Mouse (Mus musculus) myocyte (in vitro differentiated cells): ENCODE measurements at regions not wholly inside any gene's neighbourhood (a gene's known extent, or its start where the extent isn't known, plus 50 kb on each side); places are given as distances from the start of the nearest gene placed in this dataset.

Source experiments
- H3K27me3 ChIP-seq: one replicate; pipeline ENCODE4 v1.6.1; 2011; ENCODE audit not compliant: control insufficient read depth, insufficient read depth, insufficient read length
- H3K36me3 ChIP-seq: one replicate; pipeline ENCODE4 v1.6.1; 2011; ENCODE audit not compliant: control insufficient read depth, insufficient read depth
- H3K4me2 ChIP-seq: one replicate; pipeline ENCODE4 v1.6.1; 2011; ENCODE audit warnings: low read depth, control low read depth
- H3K4me3 ChIP-seq: one replicate; pipeline ENCODE4 v1.5.1; 2011; ENCODE audit warnings: mild to moderate bottlenecking, control low read depth, moderate library complexity
- H3K79me2 ChIP-seq: one replicate; pipeline ENCODE4 v1.6.1; 2011; ENCODE audit not compliant: control insufficient read depth, insufficient read depth
- H3ac ChIP-seq: one replicate; pipeline ENCODE4 v1.6.1; 2011; ENCODE audit not compliant: control insufficient read depth, insufficient read length
- CEBPB ChIP-seq: IDR thresholded peaks from 2 replicates; pipeline ENCODE4 v1.6.1; 2011; ENCODE audit warnings: mild to moderate bottlenecking, moderate library complexity; ENCODE audit not compliant: poor library complexity, insufficient read depth, severe bottlenecking
- E2F4 ChIP-seq: IDR thresholded peaks from one replicate; pipeline ENCODE4 v1.6.1; 2011; ENCODE audit warnings: mild to moderate bottlenecking, control low read depth, moderate library complexity; ENCODE audit not compliant: insufficient read depth
- MAX ChIP-seq: IDR thresholded peaks from one replicate; pipeline ENCODE4 v1.6.1; 2011; ENCODE audit warnings: low read depth, mild to moderate bottlenecking, control low read depth
- MYOD1 ChIP-seq, 3 experiments: IDR thresholded peaks; one replicate each; pipeline ENCODE4 v1.6.1; 2011; ENCODE audit warnings: control low read depth in 2 of 3, low read depth in 2 of 3, mild to moderate bottlenecking in 2 of 3, moderate library complexity in 1 of 3; ENCODE audit not compliant: insufficient read length in 2 of 3, control insufficient read depth in 1 of 3
- MYOG ChIP-seq, 3 experiments: IDR thresholded peaks; one replicate each; pipeline ENCODE4 v1.6.1; 2011; ENCODE audit warnings: control low read depth in 2 of 3, low read depth in 2 of 3, mild to moderate bottlenecking in 2 of 3; ENCODE audit not compliant: insufficient read length in 2 of 3, control insufficient read depth in 1 of 3, insufficient read depth in 1 of 3
- POLR2A ChIP-seq: IDR thresholded peaks from one replicate; pipeline ENCODE4 v1.6.1; 2011; ENCODE audit warnings: low read depth, mild to moderate bottlenecking, control low read depth, moderate library complexity; ENCODE audit not compliant: insufficient read length
- POLR2AphosphoS2 ChIP-seq: IDR thresholded peaks from one replicate; pipeline ENCODE4 v1.6.1; 2011; ENCODE audit warnings: low read depth, control low read depth; ENCODE audit not compliant: insufficient read length
- REST ChIP-seq: IDR thresholded peaks from one replicate; pipeline ENCODE4 v1.6.1; 2011; ENCODE audit warnings: mild to moderate bottlenecking, control low read depth, moderate library complexity; ENCODE audit not compliant: insufficient read depth, insufficient read length
- SRF ChIP-seq: IDR thresholded peaks from one replicate; pipeline ENCODE4 v1.6.1; 2011; ENCODE audit warnings: low read depth; ENCODE audit not compliant: control insufficient read depth, insufficient read length
- TCF12 ChIP-seq: IDR thresholded peaks from one replicate; pipeline ENCODE4 v1.6.1; 2011; ENCODE audit warnings: mild to moderate bottlenecking, control low read depth; ENCODE audit not compliant: poor library complexity, insufficient read depth, severe bottlenecking
- TCF3 ChIP-seq: IDR thresholded peaks from one replicate; pipeline ENCODE4 v1.6.1; 2011; ENCODE audit warnings: low read depth, control low read depth; ENCODE audit not compliant: insufficient read length
- USF1 ChIP-seq: IDR thresholded peaks from one replicate; pipeline ENCODE4 v1.6.1; 2011; ENCODE audit warnings: low read depth, mild to moderate bottlenecking, control low read depth, moderate library complexity

DNA sequence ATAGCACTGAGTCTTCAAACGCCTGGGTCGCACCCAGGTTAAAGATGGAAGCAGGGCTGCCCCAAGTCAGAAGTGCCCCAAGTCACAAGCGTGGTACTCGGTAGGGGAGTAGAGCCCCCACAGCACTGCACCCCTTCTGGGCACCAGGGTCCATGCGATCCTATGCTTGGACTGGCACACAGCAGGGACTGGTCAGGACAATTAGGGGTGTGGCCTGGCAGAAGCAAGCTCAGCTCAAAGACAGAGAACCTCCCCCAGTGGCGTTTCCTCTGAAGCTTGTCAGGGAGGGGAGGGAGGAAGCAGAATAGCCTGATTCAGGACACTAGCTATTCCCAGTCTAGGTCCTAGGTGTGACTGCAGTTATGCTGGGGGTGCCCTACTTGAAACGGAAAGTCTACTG lies 151.3 kb upstream of the Pgrmc2 start:
- Histone ChIP-seq H3K36me3 (no peaks in the 10 kb centered on the region), H3K27me3 (no peaks in the 10 kb centered on the region), H3K4me3 (no peak overlapping the region), H3K79me2 (no peaks in the 10 kb centered on the region), H3K4me2 (no peak overlapping the region), H3ac (no peak overlapping the region)
- TF ChIP-seq TCF12 (no peak), REST (no peak), POLR2A (no peak), MAX (no peak), MYOD1 (IDR thresholded peaks at IDR 0.05; ENCODE audit: control insufficient read depth in 1 of 3, insufficient read length in 2 of 3, low read depth in 2 of 3) (no peak), USF1 (no peak), E2F4 (no peak), CEBPB (no peak), MYOG (IDR thresholded peaks at IDR 0.05; ENCODE audit: control insufficient read depth in 1 of 3, insufficient read depth in 1 of 3, insufficient read length in 2 of 3, low read depth in 2 of 3) (no peak), POLR2AphosphoS2 (no peak), SRF (no peak), TCF3 (no peak)

DNA sequence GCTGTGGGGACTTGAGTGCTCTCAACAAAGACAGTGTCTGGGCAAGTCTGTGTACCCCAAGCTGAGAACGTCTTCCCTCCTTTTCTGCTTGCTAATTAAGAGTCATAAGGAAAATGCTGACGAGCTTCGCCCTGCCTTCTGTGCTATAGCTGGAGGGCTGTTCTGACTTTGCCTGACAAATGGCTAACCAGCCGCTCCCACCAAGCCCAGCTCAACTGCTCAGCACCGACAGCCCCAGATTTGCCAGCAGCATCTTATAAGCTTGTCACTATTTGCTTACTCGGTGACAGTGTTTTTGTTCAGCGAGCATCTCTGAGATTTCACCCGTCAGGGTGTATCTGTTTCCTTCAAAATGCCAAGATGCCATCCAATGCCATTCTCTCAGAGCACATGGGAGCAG lies 150.6 kb upstream of the Pgrmc2 start:
- TF ChIP-seq POLR2AphosphoS2 (no peak), E2F4 (no peak), TCF3 (no peak), MAX (no peak), MYOD1 (IDR thresholded peaks at IDR 0.05; ENCODE audit: control insufficient read depth in 1 of 3, insufficient read length in 2 of 3, low read depth in 2 of 3) (no peak), REST (no peak), CEBPB (no peak), USF1 (no peak), TCF12 (no peak), SRF (no peak), POLR2A (no peak), MYOG (IDR thresholded peaks at IDR 0.05; ENCODE audit: control insufficient read depth in 1 of 3, insufficient read depth in 1 of 3, insufficient read length in 2 of 3, low read depth in 2 of 3) (no peak)
- Histone ChIP-seq H3K79me2 (no peaks in the 10 kb centered on the region), H3K27me3 (no peaks in the 10 kb centered on the region), H3K4me2 (no peak overlapping the region), H3K4me3 (no peak overlapping the region), H3ac (no peak overlapping the region), H3K36me3 (no peaks in the 10 kb centered on the region)

DNA sequence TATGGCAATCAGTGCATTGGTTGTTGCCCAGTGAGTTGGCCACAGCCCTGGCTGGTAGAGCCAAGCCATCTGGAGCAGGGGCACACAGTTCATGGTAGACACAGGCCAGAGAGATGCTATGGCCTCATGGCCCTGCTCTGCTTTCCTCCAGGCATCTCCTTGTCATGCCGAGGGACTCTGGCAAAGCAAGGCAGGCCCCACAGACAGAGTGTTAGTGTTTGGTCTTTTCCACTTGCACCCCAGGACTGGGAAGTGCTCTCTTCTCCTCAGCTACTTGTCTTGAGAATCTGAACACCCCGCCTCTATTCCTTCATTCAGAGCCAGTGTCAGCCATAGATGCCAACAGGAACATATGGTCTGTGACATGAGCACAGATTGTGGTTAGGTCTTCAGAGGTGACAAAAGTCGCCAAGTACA lies 148.1 kb upstream of the Pgrmc2 start:
- no peaks in the 10 kb centered on the region for H3K27me3 ChIP-seq
- no peaks in the 10 kb centered on the region for H3K79me2 ChIP-seq
- TF ChIP-seq TCF12 (no peak), USF1 (no peak), E2F4 (no peak), CEBPB (no peak), REST (no peak), POLR2AphosphoS2 (no peak), MYOD1 (IDR thresholded peaks at IDR 0.05; ENCODE audit: control insufficient read depth in 1 of 3, insufficient read length in 2 of 3, low read depth in 2 of 3) (no peak)
- no peak overlapping the region for H3K4me2 ChIP-seq
- H3K4me3 ChIP-seq, result no peak overlapping the region
- no peak overlapping the region for H3ac ChIP-seq
- H3K36me3 ChIP-seq, result no peaks in the 10 kb centered on the region

DNA sequence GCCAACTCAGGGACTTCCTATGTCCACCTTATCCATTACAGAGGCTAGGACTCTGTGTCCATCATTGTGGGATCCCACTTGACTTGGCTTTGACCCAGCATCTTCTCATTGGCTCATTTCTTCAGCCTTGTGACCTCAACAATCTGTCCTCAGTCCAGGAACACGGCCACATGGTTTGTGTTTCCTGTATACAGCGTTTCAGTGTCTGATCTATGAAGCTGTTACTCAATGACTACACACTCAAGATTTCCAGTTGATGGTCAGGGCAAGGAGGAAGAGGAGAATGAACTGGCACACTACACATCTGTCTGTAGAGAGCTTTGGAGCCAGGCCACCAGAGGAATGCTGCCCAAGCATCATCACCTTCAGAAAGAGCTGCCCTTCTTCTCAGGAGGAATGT lies 146.6 kb upstream of the Pgrmc2 start:
- Histone ChIP-seq H3K79me2 (no peaks in the 10 kb centered on the region), H3K4me3 (no peak overlapping the region), H3K4me2 (no peak overlapping the region), H3K27me3 (no peaks in the 10 kb centered on the region), H3ac (no peak overlapping the region), H3K36me3 (no peaks in the 10 kb centered on the region)
- TF ChIP-seq SRF (no peak), POLR2AphosphoS2 (no peak), POLR2A (no peak), CEBPB (no peak), MYOG (IDR thresholded peaks at IDR 0.05; ENCODE audit: control insufficient read depth in 1 of 3, insufficient read depth in 1 of 3, insufficient read length in 2 of 3, low read depth in 2 of 3) (no peak), MYOD1 (IDR thresholded peaks at IDR 0.05; ENCODE audit: control insufficient read depth in 1 of 3, insufficient read length in 2 of 3, low read depth in 2 of 3) (no peak), REST (no peak), E2F4 (no peak), TCF12 (no peak), USF1 (no peak), MAX (no peak), TCF3 (no peak)

DNA sequence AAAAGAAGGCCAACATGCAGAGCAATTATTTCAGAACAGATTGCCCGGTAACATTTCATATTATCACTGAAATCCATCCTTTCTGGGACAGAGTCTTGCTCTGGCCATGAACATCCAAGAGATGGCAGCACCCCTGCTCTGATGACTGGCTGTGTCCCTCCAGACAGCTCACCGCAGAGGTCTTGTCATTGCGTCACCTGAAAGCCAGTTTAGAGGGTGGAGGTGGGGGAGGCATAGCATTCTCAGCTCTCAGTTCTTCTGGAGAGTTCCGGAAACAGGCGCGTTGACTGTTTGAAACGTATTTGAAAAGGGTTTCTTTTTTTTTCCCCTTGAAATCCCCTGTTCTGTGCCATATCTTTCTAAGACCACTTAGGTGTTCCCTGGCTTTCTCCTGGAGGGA lies 145.7 kb upstream of the Pgrmc2 start:
- peak overlapping the region; percentile 54 for H3K4me2 ChIP-seq
- H3K36me3 ChIP-seq, result no peaks in the 10 kb centered on the region
- H3ac ChIP-seq, result no peak overlapping the region
- H3K79me2 ChIP-seq, result no peaks in the 10 kb centered on the region
- TF ChIP-seq CEBPB (peak; percentile 91), TCF12 (no peak), POLR2A (no peak)
- H3K4me3 ChIP-seq, result no peak overlapping the region
- H3K27me3 ChIP-seq, result no peaks in the 10 kb centered on the region
